Mouse (Mus musculus) thymus, adult 2 months (tissue): Measurements from ENCODE around the gene Scap.
"Not testable (repeated sequence)": the region's sequence is repeated elsewhere in the genome, so short reads cannot be mapped to it uniquely, and the experiment has no call there.

ENCODE experiments used
- CTCF ChIP-seq: fragments of 200-500 bp; IDR thresholded peaks from 2 replicates; pipeline ENCODE4 v1.5.1; 2012; ENCODE audit warnings: mild to moderate bottlenecking, control low read depth, low read length, moderate library complexity, borderline replicate concordance; ENCODE audit not compliant: control insufficient read depth, poor library complexity, insufficient read depth; ENCODE audit errors: extremely low read depth
- POLR2A ChIP-seq: fragments of 200-500 bp; IDR thresholded peaks from 2 replicates; pipeline ENCODE4 v1.6.1; 2012; ENCODE audit warnings: mild to moderate bottlenecking, low read length, control low read depth, moderate library complexity; ENCODE audit not compliant: control insufficient read depth, poor library complexity, insufficient read depth; ENCODE audit errors: extremely low read depth

DNA sequence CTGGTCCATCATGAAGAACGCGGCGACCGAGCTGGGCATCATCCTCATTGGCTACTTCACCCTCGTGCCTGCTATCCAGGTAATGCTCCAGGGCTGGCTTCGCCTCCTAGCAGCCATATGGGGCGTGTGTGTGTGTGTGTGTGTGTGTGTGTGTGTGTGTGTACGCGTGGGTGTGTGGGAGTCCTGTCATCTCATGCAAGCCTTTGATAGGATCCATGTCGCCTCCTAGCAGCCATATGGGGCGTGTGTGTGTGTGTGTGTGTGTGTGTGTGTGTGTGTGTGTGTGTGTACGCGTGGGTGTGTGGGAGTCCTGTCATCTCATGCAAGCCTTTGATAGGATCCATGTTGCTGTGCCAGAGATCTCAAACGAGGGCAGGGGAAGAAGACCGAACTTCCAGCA lies 44.6 kb downstream of the Scap start:
- not testable (repeated sequence) for TF ChIP-seq POLR2A, CTCF
